Mouse (Mus musculus): Measurements from ENCODE around the gene Gm10309. TPM values are rescaled to one million over a fixed set of nuclear protein-coding genes. Genes with fewer than 3 reads are reported as not detected.

The Gm10309 gene
- polyA plus RNA-seq, 1 experiment from 2014 or later: 0.11 TPM

DNA sequence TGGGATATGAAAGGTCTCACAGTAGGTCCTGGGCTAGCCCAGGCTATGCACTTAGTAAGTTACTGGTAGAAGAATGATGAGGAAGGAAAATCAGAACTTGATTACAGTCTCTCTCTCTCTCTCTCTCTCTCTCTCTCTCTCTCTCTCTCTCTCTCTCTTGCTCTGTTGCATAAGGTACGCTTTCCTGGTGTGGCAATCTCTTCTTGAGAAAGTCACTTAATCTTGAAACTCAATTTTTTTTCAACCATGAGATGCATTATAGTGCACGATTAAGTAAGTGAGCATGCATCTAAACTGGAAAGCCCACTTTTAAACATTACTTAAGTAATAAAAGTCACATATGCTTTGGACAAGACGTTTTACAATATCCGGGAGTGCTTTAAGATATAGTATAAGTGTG lies 52.1 kb downstream of the Gm10309 start:
- no peak overlapping the region for H3K9ac ChIP-seq (ENCODE audit: low read depth, low read length)
- H3K27ac ChIP-seq (replicated peaks; ENCODE audit: low read depth, low read length): no peak overlapping the region
- WGBS: 89% methylated on average over 4 of the region's 4 CpGs

More for the DNA sequence above, 52.1 kb downstream of the Gm10309 start:
- no peaks in the 10 kb centered on the region for H3K27me3 ChIP-seq (replicated peaks; ENCODE audit: control insufficient read depth, insufficient read depth, low read length)
- no peaks in the 10 kb centered on the region for H3K4me1 ChIP-seq (ENCODE audit: control insufficient read depth, insufficient read depth, low read length)
- DNase-seq (ENCODE audit: low spot score): no peak
- no peak overlapping the region for H3K4me3 ChIP-seq (ENCODE audit: low read depth, low read length)
- ATAC-seq (ENCODE audit: low read depth): no peak
- no peak overlapping the region for H3K4me2 ChIP-seq (ENCODE audit: low read depth, low read length)
- 0 out of 2 replicates have a peak, but pooled peaks cover 7% of the 10 kb centered on the region for H3K9me3 ChIP-seq (ENCODE audit: control insufficient read depth, low read length)
- H3K36me3 ChIP-seq (ENCODE audit: control insufficient read depth, insufficient read depth, low read length): no peaks in the 10 kb centered on the region

Other genes with a start within 250 kb of the Gm10309 start
- 10.9 and 14.3 TPM in 2 replicates for gene Epas1, start 248.5 kb upstream of the Gm10309 start, polyA plus RNA-seq (2014; fragmentation: Nextera tagmentation; extraction: Ambion mirVana)

Data from embryonic facial prominence, embryonic 14.5 days (tissue).